In the genomic region with DNA sequence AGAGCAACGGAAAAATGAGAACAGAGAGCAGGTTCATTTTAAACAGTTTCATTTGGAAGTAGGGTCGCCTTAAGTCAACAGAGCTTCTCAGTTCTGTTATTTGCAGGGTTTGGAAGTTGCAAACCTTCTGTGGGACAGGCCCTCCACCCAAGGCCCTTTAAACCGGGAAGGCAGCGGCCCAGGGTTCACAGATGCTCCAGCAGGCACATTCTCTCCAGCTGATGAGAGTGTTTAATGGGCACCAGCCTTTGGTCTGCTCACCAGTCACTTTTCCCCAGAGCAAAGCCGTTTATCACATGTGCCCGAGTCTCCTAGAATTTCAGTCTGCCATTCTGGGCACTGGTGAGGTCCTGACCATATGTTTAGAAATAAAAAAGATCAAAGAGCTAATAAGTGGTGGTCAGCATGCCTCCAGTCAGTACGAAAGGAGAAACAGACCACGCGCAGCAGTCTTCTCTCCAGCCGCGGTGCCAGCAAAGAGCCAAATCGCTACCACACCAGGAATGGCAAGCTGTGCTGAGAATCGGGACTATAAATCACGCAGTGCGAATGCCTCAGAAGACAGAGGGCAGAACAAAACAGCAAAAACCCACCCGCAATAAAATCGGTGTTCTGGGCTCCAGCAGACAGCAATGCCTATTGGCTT, we compare ENCODE assay signal across 18 mouse cellular contexts.
DNase-seq lines count a peak whose midpoint lies in the region; ATAC-seq and TF ChIP-seq lines count a peak whose summit lies in the region.
"Had no signal": no experiment of that assay in that cellular context is flagged by ENCODE, and none has a peak within 500 bp of the region (broad histone marks: within the 10 kb centered on the region; RNA-seq: fewer than 3 reads in every experiment).

No protein-coding gene starts in this region.

- 36% methylated on average over 17 of the region's 17 CpGs for WGBS in intestine, embryonic 14.5 days
- WGBS in intestine, postnatal 0 days, result 68% methylated on average over 17 of the region's 17 CpGs
- 53% methylated on average over 17 of the region's 17 CpGs for WGBS in intestine, embryonic 16.5 days

- no peak for DNase-seq in intestine, embryonic 14.5 days (ENCODE audit: low spot score)
- DNase-seq in embryo, embryonic 11 days, result peak; percentile 52
- peak; percentile 28 for DNase-seq in neural tube, embryonic 10.5 days (ENCODE audit: extremely low spot score, low spot score)
- no peak for DNase-seq in MN1 (ENCODE audit: low spot score)
- no peak for DNase-seq in left cerebral cortex, postnatal 4 days
- DNase-seq: B cell, adult 2 months; cerebellum, adult 8-10 months; heart, adult 18-20 months; kidney, adult 11 months; liver, embryonic 13.5 days; right cerebral cortex, adult 18-20 months; spleen, adult 18-20 months; thymus, adult 2 months had no signal

- no peaks in the 10 kb centered on the region for H3K36me3 ChIP-seq in intestine, embryonic 14.5 days (ENCODE audit: control insufficient read depth, insufficient read depth, low read length)
- H3K36me3 ChIP-seq in intestine, postnatal 0 days (ENCODE audit: control insufficient read depth, insufficient read depth), result no peaks in the 10 kb centered on the region
- H3K36me3 ChIP-seq in intestine, embryonic 16.5 days (ENCODE audit: control insufficient read depth, insufficient read depth, low read length), result no peaks in the 10 kb centered on the region
- H3K36me3 ChIP-seq: forebrain, embryonic 15.5 days; heart, embryonic 15.5 days; liver, embryonic 13.5 days; stomach, embryonic 15.5 days had no signal

- H3K27me3 ChIP-seq in intestine, embryonic 14.5 days (replicated peaks; ENCODE audit: control insufficient read depth, insufficient read depth, low read length), result no peaks in the 10 kb centered on the region
- no peaks in the 10 kb centered on the region for H3K27me3 ChIP-seq in intestine, postnatal 0 days (replicated peaks; ENCODE audit: control insufficient read depth, insufficient read depth, low read length)
- H3K27me3 ChIP-seq in intestine, embryonic 16.5 days (replicated peaks; ENCODE audit: control insufficient read depth, insufficient read depth, low read length), result no peaks in the 10 kb centered on the region
- H3K27me3 ChIP-seq: forebrain, embryonic 15.5 days; heart, embryonic 15.5 days; liver, embryonic 13.5 days; stomach, embryonic 15.5 days had no signal

- intact Hi-C loops in left cerebral cortex, postnatal 4 days (cut with DNase I), result no loop called here

- H3K4me3 ChIP-seq in intestine, embryonic 14.5 days (ENCODE audit: low read depth, low read length), result no peak overlapping the region
- H3K4me3 ChIP-seq in intestine, postnatal 0 days (ENCODE audit: low read depth, low read length), result no peak overlapping the region
- no peak overlapping the region for H3K4me3 ChIP-seq in intestine, embryonic 16.5 days (ENCODE audit: low read length)
- H3K4me3 ChIP-seq: forebrain, embryonic 15.5 days; heart, embryonic 15.5 days; liver, embryonic 13.5 days; stomach, embryonic 15.5 days had no signal

- peak overlapping the region; percentile 23 for H3K27ac ChIP-seq in intestine, embryonic 14.5 days (ENCODE audit: low read depth)
- H3K27ac ChIP-seq in intestine, postnatal 0 days (ENCODE audit: low read depth, low read length), result no peak overlapping the region
- H3K27ac ChIP-seq in intestine, embryonic 16.5 days (ENCODE audit: low read length), result no peak overlapping the region
- H3K27ac ChIP-seq: forebrain, embryonic 15.5 days; heart, embryonic 15.5 days; liver, embryonic 13.5 days; stomach, embryonic 15.5 days had no signal

- ATAC-seq in intestine, embryonic 14.5 days (replicated peaks; ENCODE audit: low FRiP score, low TSS enrichment, low read depth), result no peak
- ATAC-seq in intestine, postnatal 0 days, result no peak
- ATAC-seq in intestine, embryonic 16.5 days, result peak; percentile 33; the same call in 1 of the 2 replicates
- ATAC-seq: forebrain, embryonic 15.5 days had no signal

- TF ChIP-seq CTCF in intestine, postnatal 0 days (IDR thresholded peaks at IDR 0.05; ENCODE audit: low read depth), result no peak

- H3K9ac ChIP-seq in intestine, embryonic 14.5 days (ENCODE audit: low read length), result no peak overlapping the region
- H3K9ac ChIP-seq in intestine, postnatal 0 days (ENCODE audit: low read depth, low read length), result no peak overlapping the region
- no peak overlapping the region for H3K9ac ChIP-seq in intestine, embryonic 16.5 days (ENCODE audit: low read depth, low read length)
- H3K9ac ChIP-seq: forebrain, embryonic 15.5 days; heart, embryonic 15.5 days; liver, embryonic 13.5 days; stomach, embryonic 15.5 days had no signal

- no peaks in the 10 kb centered on the region; the same call in 1 of the 2 replicates for H3K4me1 ChIP-seq in intestine, embryonic 14.5 days (replicated peaks; ENCODE audit: control insufficient read depth, insufficient read depth, low read length)
- H3K4me1 ChIP-seq in intestine, postnatal 0 days (replicated peaks; ENCODE audit: control insufficient read depth, insufficient read depth, low read length), result no peaks in the 10 kb centered on the region
- H3K4me1 ChIP-seq in intestine, embryonic 16.5 days (ENCODE audit: control insufficient read depth, insufficient read depth, low read length), result no peaks in the 10 kb centered on the region
- H3K4me1 ChIP-seq: forebrain, embryonic 15.5 days; heart, embryonic 15.5 days; liver, embryonic 13.5 days; stomach, embryonic 15.5 days had no signal

- no peaks in the 10 kb centered on the region for H3K9me3 ChIP-seq in intestine, embryonic 14.5 days (ENCODE audit: control insufficient read depth, low read length)
- H3K9me3 ChIP-seq in intestine, postnatal 0 days (ENCODE audit: control insufficient read depth), result no peaks in the 10 kb centered on the region
- no peaks in the 10 kb centered on the region for H3K9me3 ChIP-seq in intestine, embryonic 16.5 days (ENCODE audit: control insufficient read depth, low read length)
- H3K9me3 ChIP-seq: forebrain, embryonic 15.5 days; heart, embryonic 15.5 days; liver, embryonic 13.5 days; stomach, embryonic 15.5 days had no signal

- H3K4me2 ChIP-seq in intestine, embryonic 14.5 days (ENCODE audit: low read length), result peak overlapping the region; percentile 13; the same call in 1 of the 2 replicates
- no peak overlapping the region for H3K4me2 ChIP-seq in intestine, postnatal 0 days (replicated peaks; ENCODE audit: low read depth)
- H3K4me2 ChIP-seq in intestine, embryonic 16.5 days (ENCODE audit: low read depth, low read length), result no peak overlapping the region
- H3K4me2 ChIP-seq: forebrain, embryonic 15.5 days; heart, embryonic 15.5 days; liver, embryonic 13.5 days; stomach, embryonic 15.5 days had no signal

Comparison
In these comparisons a context has a peak if more than half of its experiments do, and no peak if none do; other contexts are left out.
1. DNase-seq: peak in embryo, embryonic 11 days (single experiment) and neural tube, embryonic 10.5 days (single experiment); none in intestine, embryonic 14.5 days (single experiment), MN1 (single experiment) and left cerebral cortex, postnatal 4 days (single experiment).